Mouse (Mus musculus): Measurements from ENCODE around the gene Wdfy3. TPM values are rescaled to one million over a fixed set of nuclear protein-coding genes. Genes with fewer than 3 reads are reported as not detected.

Gene Wdfy3
- total and polyA plus RNA-seq, 2 experiments, result 14.4 to 17.0 TPM

DNA sequence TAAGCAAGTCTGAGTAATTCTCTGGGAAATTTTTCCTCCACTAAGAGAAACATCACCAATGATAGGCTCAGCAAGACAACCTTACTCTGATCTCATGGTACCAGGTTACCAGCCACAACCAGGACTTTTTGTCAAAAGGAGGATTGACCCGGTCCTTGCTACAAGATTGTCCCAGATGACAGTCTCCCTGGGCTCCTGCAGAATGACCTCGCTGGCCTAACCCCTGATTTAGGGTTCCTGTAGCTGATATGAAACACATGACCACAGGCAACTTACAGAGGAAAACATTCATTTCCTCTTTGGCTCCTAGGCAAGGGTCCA lies 101.9 kb downstream of the Wdfy3 start:
- DNase-seq (ENCODE audit: extremely low read depth, low read depth, low spot score), result peak; percentile 46
- H3K36me3 ChIP-seq (ENCODE audit: control insufficient read depth, insufficient read depth, low read length), result no peaks in the 10 kb centered on the region
- no peak overlapping the region for H3K4me3 ChIP-seq (ENCODE audit: insufficient read depth, low read depth, low read length)
- 64% methylated on average over 2 of the region's 2 CpGs for WGBS
- H3K27me3 ChIP-seq (ENCODE audit: control insufficient read depth, insufficient read depth, low read length), result no peaks in the 10 kb centered on the region
- H3K27ac ChIP-seq (replicated peaks; ENCODE audit: insufficient read depth, low read depth, low read length), result peak overlapping the region; percentile 60
- H3K79me2 ChIP-seq (ENCODE audit: control insufficient read depth, insufficient read depth, low read length), result peaks cover 9% of the 10 kb centered on the region
- H3K4me1 ChIP-seq (ENCODE audit: control insufficient read depth, insufficient read depth, low read length), result peaks cover 8% of the 10 kb centered on the region
- no peak overlapping the region for H3K9ac ChIP-seq (ENCODE audit: low read depth, low read length)
- TF ChIP-seq POLR2A (IDR thresholded peaks at IDR 0.05; ENCODE audit: extremely low read depth, insufficient read depth, low read length) (no peak), CTCF (IDR thresholded peaks at IDR 0.05; ENCODE audit: low read depth, low read length) (no peak)

- Histone ChIP-seq H3K27me3 (ENCODE audit: control insufficient read depth, insufficient read depth, low read length) (no peaks in the 10 kb centered on the region), H3K4me1 (ENCODE audit: control insufficient read depth, insufficient read depth, low read length) (peaks cover 3% of the 10 kb centered on the region; the same call in 1 of the 2 replicates), H3K27ac (replicated peaks; ENCODE audit: insufficient read depth, low read depth, low read length) (no peak overlapping the region), H3K4me3 (ENCODE audit: insufficient read depth, low read depth, low read length) (no peak overlapping the region), H3K9ac (ENCODE audit: low read depth, low read length) (no peak overlapping the region), H3K36me3 (ENCODE audit: control insufficient read depth, insufficient read depth, low read length) (peaks cover 13% of the 10 kb centered on the region; the same call in 1 of the 2 replicates), H3K79me2 (ENCODE audit: control insufficient read depth, insufficient read depth, low read length) (peaks cover 3% of the 10 kb centered on the region; the same call in 1 of the 2 replicates)
- WGBS, result 86% methylated on average over 4 of the region's 4 CpGs
- TF ChIP-seq POLR2A (IDR thresholded peaks at IDR 0.05; ENCODE audit: extremely low read depth, insufficient read depth, low read length), result no peak
- TF ChIP-seq CTCF (IDR thresholded peaks at IDR 0.05; ENCODE audit: low read depth, low read length), result no peak
- DNase-seq (ENCODE audit: extremely low read depth, low read depth, low spot score), result no peak
Observed at GRCm38 (mm10) chr5:101962824-101963223, 106.9 kb downstream of the Wdfy3 start.

DNA sequence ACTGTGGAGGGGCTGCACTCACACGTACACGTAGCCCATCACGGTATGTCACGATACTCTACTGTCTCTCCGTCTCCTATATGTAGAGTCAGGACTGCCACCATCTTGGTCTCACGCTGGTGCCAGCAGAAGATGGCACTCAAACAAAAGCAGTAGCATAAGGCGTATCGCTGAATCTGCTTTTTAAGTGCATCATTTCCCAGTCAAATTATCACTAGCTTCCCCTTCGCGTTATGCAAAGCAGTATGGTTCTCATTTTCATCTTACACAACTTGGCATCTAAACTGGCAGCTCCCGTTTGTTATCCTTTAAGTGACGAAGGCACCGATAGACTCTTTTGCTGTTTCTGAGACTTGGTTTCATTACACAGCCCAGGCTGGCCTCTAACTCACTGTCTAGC lies 110.4 kb downstream of the Wdfy3 start:
- TF ChIP-seq CTCF (IDR thresholded peaks at IDR 0.05; ENCODE audit: low read depth, low read length) (no peak), POLR2A (IDR thresholded peaks at IDR 0.05; ENCODE audit: extremely low read depth, insufficient read depth, low read length) (no peak)
- Histone ChIP-seq H3K4me3 (ENCODE audit: insufficient read depth, low read depth, low read length) (no peak overlapping the region), H3K27ac (replicated peaks; ENCODE audit: insufficient read depth, low read depth, low read length) (no peak overlapping the region), H3K79me2 (ENCODE audit: control insufficient read depth, insufficient read depth, low read length) (0 out of 2 replicates have a peak, but pooled peaks cover 3% of the 10 kb centered on the region), H3K4me1 (ENCODE audit: control insufficient read depth, insufficient read depth, low read length) (no peaks in the 10 kb centered on the region), H3K9ac (ENCODE audit: low read depth, low read length) (no peak overlapping the region), H3K27me3 (ENCODE audit: control insufficient read depth, insufficient read depth, low read length) (no peaks in the 10 kb centered on the region), H3K36me3 (ENCODE audit: control insufficient read depth, insufficient read depth, low read length) (peaks cover 25% of the 10 kb centered on the region)
- DNase-seq (ENCODE audit: extremely low read depth, low read depth, low spot score), result no peak
- 95% methylated on average over 13 of the region's 13 CpGs for WGBS

DNA sequence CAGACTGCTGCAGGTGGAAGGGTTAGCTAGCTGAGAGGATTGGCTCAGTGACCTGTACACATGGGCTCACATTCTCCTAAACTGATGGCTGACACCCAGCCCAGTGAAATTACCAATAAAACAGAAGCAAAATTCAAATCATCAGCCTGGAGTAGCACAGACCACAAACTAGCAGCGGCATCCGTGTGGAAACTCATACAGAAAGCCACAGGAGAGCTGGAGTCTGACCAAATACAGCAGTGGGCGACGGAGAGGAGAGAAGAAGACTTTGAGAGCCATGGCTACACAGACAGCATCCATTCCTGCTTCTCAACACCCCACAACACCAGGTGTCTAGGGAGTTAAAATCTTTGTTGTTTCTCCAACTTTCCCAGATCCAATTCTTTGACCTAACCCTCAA lies 110.8 kb downstream of the Wdfy3 start:
- no peaks in the 10 kb centered on the region for H3K27me3 ChIP-seq (ENCODE audit: control insufficient read depth, insufficient read depth, low read length)
- no peak for DNase-seq (ENCODE audit: extremely low read depth, low read depth, low spot score)
- H3K4me3 ChIP-seq (ENCODE audit: insufficient read depth, low read depth, low read length), result no peak overlapping the region
- 0 out of 2 replicates have a peak, but pooled peaks cover 1% of the 10 kb centered on the region for H3K79me2 ChIP-seq (ENCODE audit: control insufficient read depth, insufficient read depth, low read length)
- H3K27ac ChIP-seq (replicated peaks; ENCODE audit: insufficient read depth, low read depth, low read length), result no peak overlapping the region
- no peak overlapping the region for H3K9ac ChIP-seq (ENCODE audit: low read depth, low read length)
- H3K4me1 ChIP-seq (ENCODE audit: control insufficient read depth, insufficient read depth, low read length), result no peaks in the 10 kb centered on the region
- peaks cover 27% of the 10 kb centered on the region for H3K36me3 ChIP-seq (ENCODE audit: control insufficient read depth, insufficient read depth, low read length)
- TF ChIP-seq CTCF (IDR thresholded peaks at IDR 0.05; ENCODE audit: low read depth, low read length), result no peak
- TF ChIP-seq POLR2A (IDR thresholded peaks at IDR 0.05; ENCODE audit: extremely low read depth, insufficient read depth, low read length), result no peak
- 91% methylated on average over 4 of the region's 4 CpGs for WGBS

GRCm38 (mm10) chr5:101957419-101957818 lies 112.3 kb downstream of the Wdfy3 start:
- Histone ChIP-seq H3K9ac (ENCODE audit: low read depth, low read length) (no peak overlapping the region), H3K4me1 (ENCODE audit: control insufficient read depth, insufficient read depth, low read length) (no peaks in the 10 kb centered on the region), H3K36me3 (ENCODE audit: control insufficient read depth, insufficient read depth, low read length) (peaks cover 33% of the 10 kb centered on the region), H3K27ac (replicated peaks; ENCODE audit: insufficient read depth, low read depth, low read length) (no peak overlapping the region), H3K79me2 (ENCODE audit: control insufficient read depth, insufficient read depth, low read length) (no peaks in the 10 kb centered on the region), H3K4me3 (ENCODE audit: insufficient read depth, low read depth, low read length) (no peak overlapping the region), H3K27me3 (ENCODE audit: control insufficient read depth, insufficient read depth, low read length) (no peaks in the 10 kb centered on the region)
- WGBS, result 87% methylated on average over 8 of the region's 8 CpGs
- no peak for TF ChIP-seq POLR2A (IDR thresholded peaks at IDR 0.05; ENCODE audit: extremely low read depth, insufficient read depth, low read length)
- no peak for TF ChIP-seq CTCF (IDR thresholded peaks at IDR 0.05; ENCODE audit: low read depth, low read length)
- no peak for DNase-seq (ENCODE audit: extremely low read depth, low read depth, low spot score)

- TF ChIP-seq POLR2A (IDR thresholded peaks at IDR 0.05; ENCODE audit: extremely low read depth, insufficient read depth, low read length) (no peak), CTCF (IDR thresholded peaks at IDR 0.05; ENCODE audit: low read depth, low read length) (no peak)
- Histone ChIP-seq H3K36me3 (ENCODE audit: control insufficient read depth, insufficient read depth, low read length) (peaks cover 40% of the 10 kb centered on the region), H3K79me2 (ENCODE audit: control insufficient read depth, insufficient read depth, low read length) (no peaks in the 10 kb centered on the region), H3K27me3 (ENCODE audit: control insufficient read depth, insufficient read depth, low read length) (no peaks in the 10 kb centered on the region), H3K27ac (replicated peaks; ENCODE audit: insufficient read depth, low read depth, low read length) (no peak overlapping the region), H3K9ac (ENCODE audit: low read depth, low read length) (no peak overlapping the region), H3K4me1 (ENCODE audit: control insufficient read depth, insufficient read depth, low read length) (no peaks in the 10 kb centered on the region), H3K4me3 (ENCODE audit: insufficient read depth, low read depth, low read length) (no peak overlapping the region)
- DNase-seq (ENCODE audit: extremely low read depth, low read depth, low spot score), result no peak
- 86% methylated on average over 16 of the region's 16 CpGs for WGBS
Observed at GRCm38 (mm10) chr5:101954393-101955340, 115.1 kb downstream of the Wdfy3 start.

Measured in liver, adult 2 months (tissue).